Mouse (Mus musculus): ENCODE results near the gene Snrpa1. TPM values are rescaled to one million over a fixed set of nuclear protein-coding genes. Genes with fewer than 3 reads are reported as not detected.
A peak's percentile ranks its signal among the peaks of the same experiment; 100 is the strongest.

Gene Snrpa1
- polyA plus RNA-seq, 1 experiment, result 29.6 TPM

DNA sequence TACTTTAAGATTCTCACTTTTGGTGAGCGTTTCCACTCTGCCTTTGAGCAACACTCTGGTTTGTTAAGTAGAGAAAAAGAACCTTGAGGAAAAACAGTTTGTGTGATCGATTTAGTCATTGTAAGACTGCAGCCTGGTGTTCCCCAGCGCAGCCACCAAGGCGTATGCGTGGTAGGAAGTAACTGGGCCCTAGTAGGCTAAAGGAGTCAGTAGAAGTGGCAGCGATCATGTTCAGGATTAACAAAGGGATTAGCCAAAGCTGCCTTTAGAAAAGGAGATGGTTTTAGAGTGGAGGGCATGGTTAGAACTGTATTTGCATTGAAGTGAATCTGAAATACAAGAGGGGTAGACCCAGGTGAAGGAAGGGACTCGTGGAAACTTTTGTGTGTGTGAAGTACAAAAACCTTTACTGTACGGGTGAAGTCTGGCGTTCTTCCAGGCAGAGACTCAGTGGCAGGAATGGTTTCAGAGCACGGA lies 51.9 kb downstream of the Snrpa1 start:
- H3K4me1 ChIP-seq (ENCODE audit: control insufficient read depth, insufficient read depth, low read length), result peaks cover 13% of the 10 kb centered on the region
- peak overlapping the region; percentile 73 for H3K4me3 ChIP-seq (ENCODE audit: insufficient read depth, low read length)
- no peak overlapping the region for H3K27ac ChIP-seq (ENCODE audit: insufficient read depth, low read depth, low read length)
- TF ChIP-seq POLR2A (IDR thresholded peaks at IDR 0.05; ENCODE audit: borderline replicate concordance, low read depth, low read length) (no peak), CTCF (IDR thresholded peaks at IDR 0.05; ENCODE audit: low read depth, low read length) (no peak)

DNA sequence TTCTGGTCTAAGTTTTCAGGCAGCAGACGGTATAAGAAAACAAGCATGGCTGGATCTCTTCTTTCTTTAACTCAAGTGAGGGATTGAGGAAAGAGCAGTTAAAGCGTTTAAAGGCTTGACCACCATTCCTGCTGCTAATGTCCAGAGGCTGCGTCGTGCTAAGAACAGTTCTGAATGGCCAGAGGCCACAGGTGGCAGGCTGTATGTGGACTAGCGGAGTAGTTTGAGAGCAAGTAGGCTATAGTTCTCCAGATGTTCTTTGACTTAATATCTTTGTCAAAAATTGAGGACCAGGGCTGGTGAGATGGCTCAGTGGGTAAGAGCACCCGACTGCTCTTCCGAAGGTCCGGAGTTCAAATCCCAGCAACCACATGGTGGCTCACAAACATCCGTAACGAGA lies 52.4 kb downstream of the Snrpa1 start:
- Histone ChIP-seq H3K27ac (ENCODE audit: insufficient read depth, low read depth, low read length) (no peak overlapping the region), H3K4me1 (ENCODE audit: control insufficient read depth, insufficient read depth, low read length) (peaks cover 12% of the 10 kb centered on the region), H3K4me3 (ENCODE audit: insufficient read depth, low read length) (no peak overlapping the region)
- TF ChIP-seq CTCF (IDR thresholded peaks at IDR 0.05; ENCODE audit: low read depth, low read length), result no peak
- TF ChIP-seq POLR2A (IDR thresholded peaks at IDR 0.05; ENCODE audit: borderline replicate concordance, low read depth, low read length), result no peak

DNA sequence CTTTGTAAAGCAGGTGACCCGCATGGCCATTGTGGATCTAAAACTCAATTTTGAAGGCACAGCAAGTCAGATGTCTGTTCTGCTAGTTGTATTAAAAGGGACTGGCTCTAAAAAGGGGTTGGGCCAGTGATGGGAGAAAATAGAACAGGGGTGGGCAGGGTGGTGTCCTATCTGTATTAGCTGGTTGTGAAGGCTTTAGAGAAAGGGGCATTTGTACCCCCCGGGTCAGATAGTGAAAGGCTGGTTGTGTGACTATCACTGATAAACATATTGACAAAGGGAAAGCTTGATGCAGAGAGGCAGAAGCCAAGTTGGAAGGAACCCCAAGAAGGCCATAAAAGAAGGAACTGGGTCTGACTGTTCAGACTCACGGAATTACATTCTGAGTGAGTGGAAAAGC lies 54.8 kb downstream of the Snrpa1 start:
- H3K27ac ChIP-seq (ENCODE audit: insufficient read depth, low read depth, low read length), result no peak overlapping the region

DNA sequence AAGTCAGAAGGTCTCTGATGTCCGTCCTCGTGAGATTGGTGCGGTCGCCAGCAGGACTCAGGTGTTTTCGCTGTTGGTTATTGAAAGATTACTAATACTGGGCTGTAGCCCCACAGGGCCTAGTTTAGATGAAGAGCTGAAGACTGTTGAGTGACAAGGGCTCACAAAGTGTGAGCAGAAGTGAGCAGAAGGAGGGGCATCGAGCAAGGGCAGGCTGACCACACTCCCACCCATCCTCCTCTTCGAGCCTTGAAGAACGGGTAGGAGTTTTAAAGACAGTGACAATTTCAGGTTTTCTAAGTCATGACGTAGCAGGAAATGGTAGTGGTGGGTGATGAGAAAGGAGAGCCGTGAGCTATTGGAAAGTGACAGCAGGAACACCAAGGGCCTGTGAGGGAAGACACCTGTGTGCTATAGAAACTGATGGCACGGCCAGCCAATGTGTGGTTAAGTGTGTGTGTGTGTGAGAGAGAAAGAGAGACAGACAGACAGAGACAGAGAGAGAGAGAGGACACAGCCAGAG lies 57.1 kb downstream of the Snrpa1 start:
- H3K27ac ChIP-seq (ENCODE audit: insufficient read depth, low read depth, low read length), result no peak overlapping the region
- TF ChIP-seq CTCF (IDR thresholded peaks at IDR 0.05; ENCODE audit: low read depth, low read length), result no peak
- no peak for TF ChIP-seq POLR2A (IDR thresholded peaks at IDR 0.05; ENCODE audit: borderline replicate concordance, low read depth, low read length)
- H3K4me3 ChIP-seq (ENCODE audit: insufficient read depth, low read length), result no peak overlapping the region
- H3K4me1 ChIP-seq (ENCODE audit: control insufficient read depth, insufficient read depth, low read length), result peaks cover 33% of the 10 kb centered on the region

More for the DNA sequence above, 54.8 kb downstream of the Snrpa1 start:
- Histone ChIP-seq H3K4me1 (ENCODE audit: control insufficient read depth, insufficient read depth, low read length) (peaks cover 17% of the 10 kb centered on the region), H3K4me3 (ENCODE audit: insufficient read depth, low read length) (no peak overlapping the region)
- TF ChIP-seq POLR2A (IDR thresholded peaks at IDR 0.05; ENCODE audit: borderline replicate concordance, low read depth, low read length), result no peak
- TF ChIP-seq CTCF (IDR thresholded peaks at IDR 0.05; ENCODE audit: low read depth, low read length), result no peak

DNA sequence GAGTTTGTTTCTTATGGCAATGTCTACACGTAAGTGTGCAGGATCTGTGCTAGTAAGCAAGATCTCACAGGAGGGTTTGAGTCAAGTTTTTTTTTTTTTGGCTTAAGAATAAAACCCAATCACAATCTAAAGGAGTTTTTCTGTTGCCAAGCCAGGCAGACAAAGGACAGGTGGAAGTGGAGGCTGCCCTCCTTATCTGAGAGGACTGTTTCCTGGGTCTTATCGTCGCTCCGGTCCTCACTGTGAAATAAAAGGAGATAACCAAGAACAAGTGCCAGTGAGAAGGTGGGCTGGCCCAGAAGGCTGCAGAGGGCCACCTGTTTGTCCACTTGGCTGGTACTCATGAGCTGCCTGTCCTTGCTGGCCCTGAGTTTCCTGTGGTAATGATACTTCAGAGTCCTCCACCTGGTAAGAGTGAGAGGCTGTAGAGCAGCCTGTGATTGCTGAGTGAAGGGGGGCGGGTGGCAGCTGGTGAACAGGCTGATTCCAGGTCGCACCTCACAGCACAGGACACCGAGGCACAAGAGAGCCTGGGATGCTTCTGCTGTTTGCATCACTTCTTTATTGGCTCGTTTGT lies 58.2 kb downstream of the Snrpa1 start:
- Histone ChIP-seq H3K4me3 (ENCODE audit: insufficient read depth, low read length) (no peak overlapping the region), H3K4me1 (ENCODE audit: control insufficient read depth, insufficient read depth, low read length) (peaks cover 40% of the 10 kb centered on the region), H3K27ac (ENCODE audit: insufficient read depth, low read depth, low read length) (no peak overlapping the region)

DNA sequence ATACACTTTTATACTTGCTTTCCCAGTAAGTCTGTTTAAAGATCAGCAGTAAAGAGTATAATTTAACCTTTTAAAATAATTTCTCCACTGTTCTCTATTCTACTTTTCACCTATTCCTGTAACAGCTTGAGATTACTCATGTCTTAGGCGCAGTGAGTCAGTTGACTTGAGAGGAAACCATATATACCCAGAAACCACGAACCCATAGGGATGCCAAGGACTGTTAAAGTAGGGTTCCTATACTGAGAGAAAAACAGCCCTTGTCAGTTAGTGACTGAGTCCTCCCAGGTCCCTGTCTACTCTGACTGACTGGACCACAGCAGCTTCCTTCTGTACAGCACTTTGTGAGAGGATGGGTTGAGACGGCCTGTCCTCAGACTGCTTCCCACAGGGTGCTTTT lies 59.2 kb downstream of the Snrpa1 start:
- Histone ChIP-seq H3K27ac (ENCODE audit: insufficient read depth, low read depth, low read length) (no peak overlapping the region), H3K4me1 (ENCODE audit: control insufficient read depth, insufficient read depth, low read length) (peaks cover 43% of the 10 kb centered on the region), H3K4me3 (ENCODE audit: insufficient read depth, low read length) (no peak overlapping the region)
- TF ChIP-seq CTCF (IDR thresholded peaks at IDR 0.05; ENCODE audit: low read depth, low read length), result no peak
- no peak for TF ChIP-seq POLR2A (IDR thresholded peaks at IDR 0.05; ENCODE audit: borderline replicate concordance, low read depth, low read length)

More for the DNA sequence above, 58.2 kb downstream of the Snrpa1 start:
- TF ChIP-seq CTCF (IDR thresholded peaks at IDR 0.05; ENCODE audit: low read depth, low read length) (no peak), POLR2A (IDR thresholded peaks at IDR 0.05; ENCODE audit: borderline replicate concordance, low read depth, low read length) (no peak)

DNA sequence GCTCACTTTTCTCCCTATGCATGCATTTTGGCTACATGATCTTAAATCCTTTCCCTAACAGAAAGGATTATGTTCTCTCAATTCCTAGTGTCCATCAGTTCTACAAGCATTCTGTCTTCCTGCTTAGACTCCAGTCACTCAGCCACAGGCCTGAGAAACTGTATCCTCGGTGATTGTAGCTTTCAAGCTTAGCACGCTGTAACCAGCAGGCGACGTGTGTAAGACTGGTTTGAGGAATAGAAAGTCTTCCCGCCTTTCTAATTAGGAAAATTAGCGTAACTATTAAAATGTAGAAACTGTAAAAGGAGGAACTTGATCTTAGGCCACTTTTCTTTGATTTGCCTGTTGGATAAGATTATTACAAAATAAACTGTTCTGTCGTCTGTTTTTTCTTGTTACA lies 60.0 kb downstream of the Snrpa1 start:
- peaks cover 37% of the 10 kb centered on the region for H3K4me1 ChIP-seq (ENCODE audit: control insufficient read depth, insufficient read depth, low read length)
- H3K4me3 ChIP-seq (ENCODE audit: insufficient read depth, low read length), result no peak overlapping the region
- peak overlapping the region; percentile 17; the same call in 1 of the 2 replicates for H3K27ac ChIP-seq (ENCODE audit: insufficient read depth, low read depth, low read length)
- no peak for TF ChIP-seq POLR2A (IDR thresholded peaks at IDR 0.05; ENCODE audit: borderline replicate concordance, low read depth, low read length)
- no peak for TF ChIP-seq CTCF (IDR thresholded peaks at IDR 0.05; ENCODE audit: low read depth, low read length)

DNA sequence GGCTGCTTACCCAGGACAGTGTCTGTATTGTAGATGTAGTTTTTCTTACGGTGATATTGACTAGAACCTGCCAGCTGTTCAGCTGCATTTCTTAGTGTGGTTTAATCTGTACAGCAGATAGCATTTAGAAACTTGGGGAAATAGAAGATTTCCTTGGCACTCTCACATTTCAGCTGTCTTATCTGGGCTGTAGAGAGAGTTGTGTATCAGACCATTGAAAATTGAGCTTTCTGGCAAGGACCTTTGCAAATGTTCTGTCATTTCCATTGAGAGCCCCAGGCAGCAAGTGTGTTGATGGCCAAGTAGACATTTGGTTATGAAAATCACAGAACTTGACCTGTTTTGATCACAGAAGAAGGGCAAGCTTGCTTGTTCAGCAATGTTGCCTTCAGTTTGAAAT lies 61.3 kb downstream of the Snrpa1 start:
- TF ChIP-seq POLR2A (IDR thresholded peaks at IDR 0.05; ENCODE audit: borderline replicate concordance, low read depth, low read length) (no peak), CTCF (IDR thresholded peaks at IDR 0.05; ENCODE audit: low read depth, low read length) (no peak)
- Histone ChIP-seq H3K27ac (ENCODE audit: insufficient read depth, low read depth, low read length) (no peak overlapping the region), H3K4me3 (ENCODE audit: insufficient read depth, low read length) (no peak overlapping the region), H3K4me1 (ENCODE audit: control insufficient read depth, insufficient read depth, low read length) (peaks cover 44% of the 10 kb centered on the region)

DNA sequence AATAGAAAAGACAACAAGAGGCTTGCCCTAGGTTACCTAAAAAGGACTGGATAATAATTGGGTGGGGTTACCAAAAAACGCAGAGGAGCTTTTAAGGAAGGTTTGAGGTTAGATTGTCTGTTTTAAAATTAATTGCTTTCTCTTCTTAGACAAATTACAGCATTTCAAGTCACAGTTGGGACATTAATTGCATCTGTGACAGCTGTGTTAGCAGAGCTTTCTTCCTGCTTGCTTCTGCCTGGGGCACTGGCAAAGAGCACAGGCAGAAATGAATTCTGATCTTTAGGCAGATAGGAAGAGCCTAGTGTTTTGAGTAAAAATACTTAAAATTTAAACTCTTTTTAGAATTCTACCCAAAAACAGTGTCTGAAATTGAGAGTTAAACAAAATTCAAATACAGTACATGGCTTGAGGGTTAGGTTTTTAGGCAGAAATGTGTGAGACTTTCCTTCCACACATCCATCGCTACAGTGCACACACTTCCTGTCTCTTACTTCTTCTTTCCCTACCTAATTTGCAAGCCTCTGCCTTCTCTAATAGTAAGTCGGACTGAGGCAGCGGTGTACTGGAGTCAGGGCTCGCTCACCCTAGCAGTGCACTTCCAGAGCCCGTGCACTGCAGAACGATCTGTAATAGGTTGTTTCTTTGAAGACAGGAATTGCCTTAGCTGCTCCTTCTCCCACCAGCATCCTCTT lies 62.0 kb downstream of the Snrpa1 start:
- H3K4me3 ChIP-seq (ENCODE audit: insufficient read depth, low read length), result peak overlapping the region; percentile 40
- TF ChIP-seq POLR2A (IDR thresholded peaks at IDR 0.05; ENCODE audit: borderline replicate concordance, low read depth, low read length) (no peak), CTCF (IDR thresholded peaks at IDR 0.05; ENCODE audit: low read depth, low read length) (no peak)
- H3K27ac ChIP-seq (ENCODE audit: insufficient read depth, low read depth, low read length), result peak overlapping the region; percentile 38
- peaks cover 47% of the 10 kb centered on the region for H3K4me1 ChIP-seq (ENCODE audit: control insufficient read depth, insufficient read depth, low read length)

Other genes with a start within 250 kb of the Snrpa1 start
- not detected in 2 replicates for gene Pcsk6, start 197.3 kb upstream of the Snrpa1 start, polyA plus RNA-seq (2012; ENCODE audit: insufficient read depth, insufficient read length, missing spikeins)
- not detected in 2 replicates for gene Gm45213, start 15.4 kb upstream of the Snrpa1 start, polyA plus RNA-seq (2012; ENCODE audit: insufficient read depth, insufficient read length, missing spikeins)
- 75.3 and 89.0 TPM in 2 replicates for gene Selenos, start 20.6 kb downstream of the Snrpa1 start, polyA plus RNA-seq (2012; ENCODE audit: insufficient read depth, insufficient read length, missing spikeins)
- 10.8 and 11.8 TPM in 2 replicates for gene Chsy1, start 50.5 kb downstream of the Snrpa1 start, polyA plus RNA-seq (2012; ENCODE audit: insufficient read depth, insufficient read length, missing spikeins)

Measured in bone marrow macrophage, adult 2 months (primary cell).